Mouse (Mus musculus) ES-Bruce4 (cell line): ENCODE results near the gene Ehf.

Source experiments
- CTCF ChIP-seq: IDR thresholded peaks from one replicate; pipeline ENCODE4 v1.8.1; 2011; ENCODE audit warnings: low read depth, low read length
- POLR2A ChIP-seq: IDR thresholded peaks from one replicate; pipeline ENCODE4 v1.8.1; 2011; ENCODE audit warnings: low read length; ENCODE audit not compliant: insufficient read depth

- TF ChIP-seq POLR2A: no peak
- TF ChIP-seq CTCF: no peak
Observed at GRCm38 (mm10) chr2:103328731-103329130, 25.7 kb upstream of the Ehf start.
